ENCODE assay signal across 25 mouse cellular contexts in the genomic region with DNA sequence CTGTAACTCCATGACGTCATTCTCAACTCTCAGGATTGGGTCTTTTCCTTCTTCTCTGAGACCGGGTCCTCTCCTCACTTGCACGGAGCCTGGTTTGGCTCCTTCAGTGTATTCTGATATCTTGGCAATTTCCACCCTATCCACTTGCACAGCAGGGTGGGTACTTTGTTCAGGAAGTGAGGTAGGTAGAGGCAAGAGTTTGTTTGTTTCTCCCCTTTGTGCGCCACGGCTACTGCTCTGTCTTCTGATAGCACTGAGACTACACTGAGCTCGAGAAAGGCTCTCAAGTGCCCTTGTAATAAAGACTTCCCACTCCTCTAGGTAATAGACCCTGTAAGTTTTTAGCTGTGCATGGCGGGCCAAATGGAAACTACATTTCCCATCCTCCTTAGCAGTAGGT. TPM values are rescaled to one million over a fixed set of nuclear protein-coding genes. Genes with fewer than 3 reads are reported as not detected.
"Had no signal": no experiment of that assay in that cellular context is flagged by ENCODE, and none has a peak within 500 bp of the region (broad histone marks: within the 10 kb centered on the region; RNA-seq: fewer than 3 reads in every experiment).

No protein-coding gene starts in this region.

- H3K9me3 ChIP-seq: limb, embryonic 10.5 days; limb, embryonic 13.5 days; liver, embryonic 12.5 days; liver, embryonic 15.5 days; midbrain, embryonic 13.5 days; neural tube, embryonic 13.5 days had no signal

- H3K9ac ChIP-seq: limb, embryonic 13.5 days; liver, embryonic 12.5 days; liver, embryonic 15.5 days; midbrain, embryonic 13.5 days; neural tube, embryonic 13.5 days had no signal

- DNase-seq: kidney, adult 2 months; kidney, postnatal 25 days; layer of hippocampus, adult 9-11 months; liver; lung, adult 18-20 months; lung, postnatal 36 days; retina, postnatal 1 day; right cerebral cortex, postnatal 25 days; spleen, adult 18-20 months; thymus, adult 18-20 months; thymus, postnatal 36 days had no signal

- H3K4me2 ChIP-seq: limb, embryonic 13.5 days; liver, embryonic 12.5 days; liver, embryonic 15.5 days; midbrain, embryonic 13.5 days; neural tube, embryonic 13.5 days had no signal

- H3K4me3 ChIP-seq: layer of hippocampus, adult 2 months; limb, embryonic 10.5 days; limb, embryonic 13.5 days; liver, embryonic 12.5 days; liver, embryonic 15.5 days; midbrain, embryonic 13.5 days; myocyte; neural tube, embryonic 13.5 days had no signal

- H3K4me1 ChIP-seq: limb, embryonic 10.5 days; limb, embryonic 13.5 days; neural tube, embryonic 13.5 days had no signal

- H3K27me3 ChIP-seq: limb, embryonic 13.5 days; liver, embryonic 12.5 days; liver, embryonic 15.5 days; midbrain, embryonic 13.5 days; neural tube, embryonic 13.5 days had no signal

- H3K36me3 ChIP-seq: limb, embryonic 10.5 days; limb, embryonic 13.5 days; liver, embryonic 12.5 days; liver, embryonic 15.5 days; midbrain, embryonic 13.5 days; neural tube, embryonic 13.5 days had no signal

- H3K27ac ChIP-seq: kidney, postnatal 0 days; layer of hippocampus, adult 2 months; limb, embryonic 10.5 days; limb, embryonic 13.5 days; liver, embryonic 12.5 days; liver, embryonic 15.5 days; midbrain, embryonic 13.5 days; neural tube, embryonic 13.5 days had no signal

- ATAC-seq: intestine, postnatal 0 days; liver, embryonic 12.5 days; midbrain, embryonic 13.5 days had no signal

RNA-seq across cellular contexts. Expression of a gene that starts 25.4 kb away (rescaled TPM):
- total RNA-seq: layer of hippocampus, adult 2 months; layer of hippocampus, postnatal 25 days; left cerebral cortex, adult 18-20 months; left cerebral cortex, postnatal 25 days; neutrophil, adult 5-6 weeks had no signal
